Mouse (Mus musculus) kidney, postnatal 0 days (tissue): ENCODE results near the gene Agrp. TPM values are rescaled to one million over a fixed set of nuclear protein-coding genes. Genes with fewer than 3 reads are reported as not detected.
"Not testable (repeated sequence)": the region's sequence is repeated elsewhere in the genome, so short reads cannot be mapped to it uniquely, and the experiment has no call there.

Source experiments
- ATAC-seq: fragments of 200-750 bp; cut with Nextera tagmentation; replicated peaks from 2 replicates; pipeline ENCODE4 v1.8.0; 2017; ENCODE audit warnings: low read depth, moderate number of reproducible peaks, moderate TSS enrichment, moderate library complexity; ENCODE audit not compliant: low FRiP score
- DNase-seq: peaks from one replicate; pipeline ENCODE4 v3.0.0-alpha.2; 2016; ENCODE audit warnings: low spot score
- H3K27ac ChIP-seq: fragments of 300-500 bp; sonication (generic); 2 replicates; pipeline ENCODE4 v1.5.1; 2014; ENCODE audit warnings: mild to moderate bottlenecking
- H3K27me3 ChIP-seq: fragments of 300-500 bp; sonication (generic); 2 replicates; pipeline ENCODE4 v1.6.1; 2014; ENCODE audit warnings: low read length, mixed read lengths; ENCODE audit not compliant: insufficient read depth
- H3K36me3 ChIP-seq: fragments of 300-500 bp; sonication (generic); 2 replicates; pipeline ENCODE4 v1.6.1; 2014; ENCODE audit warnings: low read length, mixed read lengths; ENCODE audit not compliant: insufficient read depth
- H3K4me1 ChIP-seq: fragments of 300-500 bp; sonication (generic); replicated peaks from 2 replicates; pipeline ENCODE4 v1.6.1; 2014; ENCODE audit warnings: antibody characterized with exemption, low read length, mixed read lengths; ENCODE audit not compliant: insufficient read depth
- H3K4me2 ChIP-seq: fragments of 300-500 bp; sonication (generic); 2 replicates; pipeline ENCODE4 v1.6.1; 2014; ENCODE audit warnings: mild to moderate bottlenecking, low read length, moderate library complexity, mixed read lengths
- H3K4me3 ChIP-seq: fragments of 300-500 bp; sonication (generic); replicated peaks from 2 replicates; pipeline ENCODE4 v1.5.1; 2014; ENCODE audit warnings: low read depth, low read length
- H3K9ac ChIP-seq: fragments of 300-500 bp; sonication (generic); 2 replicates; pipeline ENCODE4 v1.6.1; 2014; ENCODE audit warnings: low read depth, low read length
- H3K9me3 ChIP-seq: fragments of 300-500 bp; sonication (generic); replicated peaks from 2 replicates; pipeline ENCODE4 v1.6.1; 2016; ENCODE audit warnings: low read length, inconsistent platforms, mixed read lengths
- CTCF ChIP-seq: IDR thresholded peaks from 2 replicates; pipeline ENCODE4 v1.5.1; 2016; ENCODE audit warnings: antibody characterized with exemption, low read depth, mild to moderate bottlenecking, moderate library complexity
- WGBS: fragments of 180-500 bp; shearing (Covaris S2); extraction: QIAGEN DNeasy Blood & Tissue Kit; methylation state at CpG from one replicate; pipeline ENCODE4 v1.1.7; 2014; 5-methylcytosine and 5-hydroxymethylcytosine counted together
- polyA plus RNA-seq: library from polyadenylated mRNA; unstranded; fragments of >200 nt; fragmentation: Nextera tagmentation; extraction: Ambion mirVana; gene quantifications from 2 replicates; pipeline ENCODE4 v1.2.1, GENCODE M21; 2015

Gene Agrp
- polyA plus RNA-seq, 1 experiment from 2014 or later = 0.61 TPM

GRCm38 (mm10) chr8:105564573-105565229, 72.5 kb downstream of the Agrp start:
- H3K4me2 ChIP-seq = peak overlapping the region; percentile 82
- H3K4me1 ChIP-seq, ATAC-seq, H3K36me3 ChIP-seq, H3K9me3 ChIP-seq, DNase-seq, H3K27me3 ChIP-seq: not testable (repeated sequence)
- H3K27ac ChIP-seq = peak overlapping the region; percentile 85
- 81% methylated on average over 9 of the region's 9 CpGs for WGBS
- TF ChIP-seq CTCF = peak; percentile 28
- H3K4me3 ChIP-seq = peak overlapping the region; percentile 83
- peak overlapping the region; percentile 92; the same call in 1 of the 2 replicates for H3K9ac ChIP-seq

GRCm38 (mm10) chr8:105563871-105564270, 73.3 kb downstream of the Agrp start:
- Histone ChIP-seq H3K4me2 (no peak overlapping the region), H3K9ac (no peak overlapping the region), H3K4me1 (peaks cover 4% of the 10 kb centered on the region; the same call in 1 of the 2 replicates), H3K27me3 (no peaks in the 10 kb centered on the region), H3K4me3 (no peak overlapping the region), H3K9me3 (no peaks in the 10 kb centered on the region), H3K36me3 (0 out of 2 replicates have a peak, but pooled peaks cover 5% of the 10 kb centered on the region), H3K27ac (no peak overlapping the region)
- ATAC-seq (no peak), DNase-seq (no peak)
- TF ChIP-seq CTCF = no peak
- 100% methylated on average over 1 of the region's 1 CpGs for whole genome bisulfite sequencing

GRCm38 (mm10) chr8:105562863-105563262, 74.3 kb downstream of the Agrp start:
- Histone ChIP-seq H3K9ac (no peak overlapping the region), H3K27me3 (no peaks in the 10 kb centered on the region), H3K4me3 (no peak overlapping the region), H3K36me3 (0 out of 2 replicates have a peak, but pooled peaks cover 5% of the 10 kb centered on the region), H3K27ac (no peak overlapping the region), H3K4me2 (no peak overlapping the region), H3K4me1 (peaks cover 4% of the 10 kb centered on the region; the same call in 1 of the 2 replicates), H3K9me3 (no peaks in the 10 kb centered on the region)
- no peak for DNase-seq
- no peak for TF ChIP-seq CTCF
- ATAC-seq = no peak
- WGBS = 82% methylated on average over 3 of the region's 3 CpGs

GRCm38 (mm10) chr8:105555230-105555629, 82.0 kb downstream of the Agrp start:
- 0 out of 2 replicates have a peak, but pooled peaks cover 5% of the 10 kb centered on the region for H3K36me3 ChIP-seq
- ATAC-seq = 0 out of 2 replicates have a peak, but pooled peaks have one; percentile 25
- DNase-seq = no peak
- H3K9ac ChIP-seq = no peak overlapping the region
- TF ChIP-seq CTCF = no peak
- no peak overlapping the region for H3K4me3 ChIP-seq
- no peaks in the 10 kb centered on the region for H3K4me1 ChIP-seq
- 83% methylated on average over 3 of the region's 3 CpGs for WGBS
- H3K27me3 ChIP-seq = no peaks in the 10 kb centered on the region
- H3K4me2 ChIP-seq = no peak overlapping the region
- H3K9me3 ChIP-seq = no peaks in the 10 kb centered on the region
- H3K27ac ChIP-seq = no peak overlapping the region

- peak; percentile 94 for TF ChIP-seq CTCF
- no peaks in the 10 kb centered on the region for H3K9me3 ChIP-seq
Observed at GRCm38 (mm10) chr8:105554087-105554486, 83.1 kb downstream of the Agrp start.

GRCm38 (mm10) chr8:105552824-105553223, 84.4 kb downstream of the Agrp start:
- ATAC-seq (no peak), DNase-seq (no peak)
- Histone ChIP-seq H3K9me3 (no peaks in the 10 kb centered on the region), H3K27ac (peak overlapping the region; percentile 13; the same call in 1 of the 2 replicates), H3K9ac (no peak overlapping the region), H3K36me3 (no peaks in the 10 kb centered on the region), H3K4me1 (no peaks in the 10 kb centered on the region), H3K4me2 (no peak overlapping the region), H3K27me3 (no peaks in the 10 kb centered on the region), H3K4me3 (no peak overlapping the region)
- TF ChIP-seq CTCF = no peak
- WGBS = 76% methylated on average over 1 of the region's 1 CpGs

More at GRCm38 (mm10) chr8:105554087-105554486, 83.1 kb downstream of the Agrp start:
- ATAC-seq (peak; percentile 79), DNase-seq (peak; percentile 84)
- Histone ChIP-seq H3K4me2 (no peak overlapping the region), H3K27ac (no peak overlapping the region), H3K9ac (no peak overlapping the region), H3K4me1 (no peaks in the 10 kb centered on the region), H3K36me3 (0 out of 2 replicates have a peak, but pooled peaks cover under 1% of the 10 kb centered on the region), H3K27me3 (no peaks in the 10 kb centered on the region), H3K4me3 (no peak overlapping the region)
